Mouse (Mus musculus): ENCODE measurements around the gene Bri3.

The Bri3 gene

GRCm38 (mm10) chr5:144431481-144431880 is 187.2 kb downstream of the Bri3 start:
- no peak for DNase-seq (ENCODE audit: low spot score)

- DNase-seq (ENCODE audit: low spot score): no peak
Observed at GRCm38 (mm10) chr5:144439286-144440040, 195.2 kb downstream of the Bri3 start.

GRCm38 (mm10) chr5:144441831-144442271 is 197.6 kb downstream of the Bri3 start:
- DNase-seq (ENCODE audit: low spot score): no peak

- DNase-seq (ENCODE audit: low spot score): no peak
Observed at GRCm38 (mm10) chr5:144446475-144447225, 202.4 kb downstream of the Bri3 start.

- DNase-seq (ENCODE audit: low spot score): no peak
Observed at GRCm38 (mm10) chr5:144447226-144447616, 203.0 kb downstream of the Bri3 start.

GRCm38 (mm10) chr5:144447975-144448374 is 203.7 kb downstream of the Bri3 start:
- no peak for DNase-seq (ENCODE audit: low spot score)

GRCm38 (mm10) chr5:144452776-144453455 is 208.7 kb downstream of the Bri3 start:
- no peak for DNase-seq (ENCODE audit: low spot score)

- peak; percentile 35 for DNase-seq (ENCODE audit: low spot score)
Observed at GRCm38 (mm10) chr5:144457623-144458287, 213.5 kb downstream of the Bri3 start.

- DNase-seq (ENCODE audit: low spot score): peak; percentile 9
Observed at GRCm38 (mm10) chr5:144466987-144467386, 222.8 kb downstream of the Bri3 start.

- no peak for DNase-seq (ENCODE audit: low spot score)
Observed at GRCm38 (mm10) chr5:144473056-144473455, 228.8 kb downstream of the Bri3 start.

- DNase-seq (ENCODE audit: low spot score): peak; percentile 25
Observed at GRCm38 (mm10) chr5:144479677-144480171, 235.5 kb downstream of the Bri3 start.

GRCm38 (mm10) chr5:144483659-144484375 is 239.6 kb downstream of the Bri3 start:
- no peak for DNase-seq (ENCODE audit: low spot score)

GRCm38 (mm10) chr5:144491308-144491707 is 247.1 kb downstream of the Bri3 start:
- DNase-seq (ENCODE audit: low spot score): no peak

Data from testis, postnatal 14 days (tissue).